Mouse (Mus musculus) testis, postnatal 10 days (tissue): ENCODE results near the gene Stra6.

ENCODE experiments used
- DNase-seq: peaks from one replicate; pipeline ENCODE4 v3.0.0; 2021; ENCODE audit warnings: low spot score

The Stra6 gene

GRCm38 (mm10) chr9:58063531-58063930 is at the start of gene Stra6:
Stra6 (plus strand) TSS chr9:58063788.
- DNase-seq = no peak

- no peak for DNase-seq
Measured at GRCm38 (mm10) chr9:58014393-58015160, 49.0 kb upstream of the Stra6 start.

DNA sequence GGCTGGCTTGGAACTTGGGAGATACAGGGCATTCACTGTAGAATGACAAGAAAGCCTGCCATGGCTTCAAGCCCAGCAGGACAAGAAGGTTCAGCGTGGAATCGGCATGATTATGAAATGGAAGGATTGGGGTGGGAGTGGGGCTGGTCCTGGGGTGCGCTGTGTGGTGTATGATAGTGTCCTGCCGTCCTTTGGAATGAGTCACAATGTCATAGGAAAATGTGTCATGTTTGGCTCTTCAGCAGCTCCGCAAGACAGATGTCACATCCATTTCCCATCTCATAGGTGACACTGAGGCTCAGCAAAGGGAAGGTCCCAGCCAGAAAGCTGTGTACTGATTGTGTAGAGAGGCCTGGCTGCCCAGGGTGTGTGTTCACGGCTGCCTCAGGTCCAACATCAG is 47.7 kb upstream of the Stra6 start:
- DNase-seq = no peak

DNA sequence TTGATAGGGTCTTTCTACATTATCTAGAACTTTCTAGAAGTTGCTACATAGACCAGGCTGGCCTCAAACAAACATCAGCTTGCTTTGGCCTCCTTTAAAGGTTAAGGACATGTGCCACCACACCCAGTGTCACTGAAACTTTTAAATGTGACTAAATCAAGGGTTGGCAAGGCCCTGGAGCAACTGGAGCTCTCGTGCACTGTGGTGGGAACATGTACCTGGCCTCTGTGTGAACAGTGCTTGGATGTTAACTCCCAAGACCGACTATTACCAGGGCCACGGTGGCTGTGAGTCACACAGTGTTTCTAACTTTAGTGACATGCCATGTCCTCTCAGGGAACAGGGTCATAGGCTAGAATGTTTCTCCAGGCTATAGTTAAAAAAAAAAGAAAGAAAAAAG is 46.6 kb upstream of the Stra6 start:
- DNase-seq = no peak

GRCm38 (mm10) chr9:58018385-58018784 is 45.2 kb upstream of the Stra6 start:
- no peak for DNase-seq

DNA sequence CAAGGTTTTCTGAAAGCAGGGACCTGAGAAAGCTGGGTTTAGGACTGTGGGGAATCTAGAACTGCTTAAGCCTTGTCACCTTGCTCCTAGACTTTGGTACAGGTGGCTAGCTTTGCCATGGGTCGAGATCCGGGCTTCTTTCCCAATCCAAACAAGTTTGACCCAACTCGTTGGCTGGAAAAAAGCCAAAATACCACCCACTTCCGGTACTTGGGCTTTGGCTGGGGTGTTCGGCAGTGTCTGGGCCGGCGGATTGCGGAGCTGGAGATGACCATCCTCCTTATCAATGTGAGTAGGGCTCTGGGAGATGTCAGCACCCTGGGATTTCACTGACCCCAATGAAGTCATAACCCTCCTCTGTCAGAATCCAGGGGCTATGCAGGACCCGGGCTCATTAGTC is 37.6 kb upstream of the Stra6 start:
- no peak for DNase-seq

DNA sequence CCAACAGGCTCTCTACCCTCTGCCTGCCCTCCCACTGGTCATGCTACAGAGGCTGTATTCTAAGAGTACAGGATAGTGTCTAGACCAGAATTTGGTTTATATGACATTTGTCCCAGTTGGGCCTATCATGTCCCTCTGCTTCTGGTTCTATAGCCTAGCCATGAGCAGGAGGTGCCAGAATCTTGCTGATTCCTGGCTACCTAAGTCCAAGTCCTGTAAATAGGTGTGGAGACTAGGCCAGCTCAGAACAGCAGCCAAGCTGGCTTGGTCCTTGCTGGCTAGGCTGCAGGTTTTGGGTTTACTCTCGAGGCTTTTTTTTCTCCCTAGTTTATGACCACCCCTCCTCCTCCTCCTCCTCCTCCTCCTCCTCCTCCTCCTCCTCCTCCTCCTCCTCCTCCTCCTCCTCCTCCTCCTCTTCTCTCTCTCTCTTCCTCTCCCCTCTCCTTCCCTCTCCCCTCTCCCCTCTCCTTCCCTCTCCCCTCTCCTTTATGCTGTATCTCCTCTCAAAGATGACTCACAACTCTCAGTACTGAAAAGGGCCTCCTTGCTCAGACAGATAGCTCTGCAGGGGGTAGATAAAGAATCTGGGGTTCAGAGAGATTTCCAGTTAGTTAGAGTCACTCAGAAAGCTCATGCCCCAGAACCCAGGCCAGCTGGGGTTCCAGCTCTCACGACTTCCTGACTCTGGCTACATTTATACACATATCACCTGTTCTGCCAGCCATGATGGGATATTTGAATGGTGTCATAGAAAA is 36.0 kb upstream of the Stra6 start:
- DNase-seq = no peak

GRCm38 (mm10) chr9:58028841-58029240 is 34.7 kb upstream of the Stra6 start:
- no peak for DNase-seq

GRCm38 (mm10) chr9:58029635-58030034 is 34.0 kb upstream of the Stra6 start:
- DNase-seq = no peak

GRCm38 (mm10) chr9:58031895-58032294 is 31.7 kb upstream of the Stra6 start:
- DNase-seq = no peak

- DNase-seq = no peak
Measured at GRCm38 (mm10) chr9:58035519-58035918, 28.1 kb upstream of the Stra6 start.

- no peak for DNase-seq
Measured at GRCm38 (mm10) chr9:58035951-58036698, 27.5 kb upstream of the Stra6 start.

DNA sequence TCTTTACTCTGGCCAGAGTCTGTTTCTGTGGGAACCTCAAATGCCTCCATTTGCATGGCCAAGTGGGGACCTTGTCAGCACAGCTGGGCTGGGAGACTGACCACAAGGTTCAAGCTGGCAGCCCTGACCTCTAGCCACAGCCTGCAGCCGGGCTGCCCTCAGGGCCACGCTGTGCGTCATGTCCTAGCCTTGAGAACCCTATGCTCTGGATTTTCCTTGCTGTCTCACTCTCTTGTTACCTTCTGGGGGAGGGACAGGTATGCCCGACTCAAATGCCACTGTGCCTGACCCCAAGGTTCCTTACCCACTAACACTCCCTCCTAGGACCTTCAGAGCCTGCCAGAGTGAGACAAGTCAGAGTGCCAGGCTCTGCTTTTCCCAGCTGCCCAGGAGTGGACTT is 26.6 kb upstream of the Stra6 start:
- no peak for DNase-seq

DNA sequence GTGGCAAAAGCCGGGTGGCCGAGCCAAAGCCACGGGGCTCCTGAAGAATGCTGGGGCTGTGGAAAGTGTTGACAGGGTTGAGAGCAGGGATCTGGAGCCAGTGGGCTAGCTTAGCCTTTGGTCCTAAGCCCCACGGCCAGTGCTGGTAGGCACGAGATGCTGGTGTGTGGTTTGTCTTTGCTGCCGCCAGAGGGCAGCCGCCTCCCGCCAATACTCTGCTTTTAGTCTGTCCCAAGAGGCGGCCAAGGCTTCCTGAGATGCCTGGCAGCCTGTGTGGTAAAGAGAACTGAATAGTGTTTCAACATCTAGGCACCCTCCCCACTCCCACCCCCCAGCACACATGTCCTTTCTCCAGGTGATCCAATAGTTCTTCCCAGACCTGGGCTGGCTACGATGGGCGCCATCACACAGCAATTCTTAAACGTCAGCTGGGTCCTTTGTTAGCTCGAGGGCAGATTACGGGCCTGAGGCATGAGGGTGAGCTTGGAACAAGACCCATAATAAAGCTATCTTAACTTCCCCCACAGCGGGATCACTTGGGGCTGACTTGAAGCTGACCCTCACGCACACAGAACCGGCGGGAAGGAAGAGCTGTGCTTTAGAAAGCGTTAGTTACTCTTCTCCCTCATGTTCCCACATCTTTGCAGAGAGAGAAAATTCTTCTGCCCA is 25.0 kb upstream of the Stra6 start:
- peak; percentile 82 for DNase-seq

DNA sequence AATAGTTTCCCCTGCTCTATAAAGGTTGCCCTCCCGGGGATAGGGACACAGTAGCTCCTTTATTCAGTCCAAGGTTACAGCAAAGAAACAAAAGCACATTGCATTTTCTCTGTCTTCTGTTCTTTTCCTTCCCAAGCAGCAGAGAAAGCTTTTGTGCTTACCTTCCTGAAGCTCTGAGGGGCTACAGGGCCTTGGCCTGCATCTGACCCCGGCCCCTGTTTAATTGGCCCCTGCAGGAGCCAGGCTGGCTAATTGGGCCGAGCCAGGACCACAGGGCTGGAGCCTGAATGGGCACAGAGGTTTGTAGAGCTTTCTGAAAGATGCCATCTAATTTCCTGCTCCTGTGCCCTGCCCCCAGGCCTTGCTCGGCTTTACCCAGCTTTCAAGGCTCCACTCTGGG is 22.6 kb upstream of the Stra6 start:
- no peak for DNase-seq

DNA sequence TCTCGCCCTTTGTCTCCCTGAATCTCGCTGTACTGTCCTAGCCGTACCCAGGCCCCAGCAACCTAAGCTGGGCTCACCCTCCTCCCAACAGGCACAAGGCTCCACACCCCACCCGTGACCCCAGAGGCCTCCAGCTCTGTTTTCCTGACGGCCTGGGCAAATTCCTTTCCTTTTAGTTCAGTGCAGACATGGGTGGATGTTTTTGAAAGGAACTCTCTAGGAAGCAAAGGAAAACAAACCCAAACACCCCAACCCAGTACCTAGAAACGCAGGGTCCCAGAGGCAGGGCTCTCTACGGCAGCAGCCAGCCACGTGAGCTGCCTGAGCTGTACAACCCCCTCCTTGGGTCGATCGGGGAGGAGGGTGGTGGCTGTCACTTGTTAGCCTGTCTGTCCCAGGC is 21.2 kb upstream of the Stra6 start:
- DNase-seq = no peak

- no peak for DNase-seq
Measured at GRCm38 (mm10) chr9:58043496-58044017, 20.0 kb upstream of the Stra6 start.

GRCm38 (mm10) chr9:58044828-58045227 is 18.8 kb upstream of the Stra6 start:
- no peak for DNase-seq

- no peak for DNase-seq
Measured at GRCm38 (mm10) chr9:58045646-58046045, 17.9 kb upstream of the Stra6 start.

DNA sequence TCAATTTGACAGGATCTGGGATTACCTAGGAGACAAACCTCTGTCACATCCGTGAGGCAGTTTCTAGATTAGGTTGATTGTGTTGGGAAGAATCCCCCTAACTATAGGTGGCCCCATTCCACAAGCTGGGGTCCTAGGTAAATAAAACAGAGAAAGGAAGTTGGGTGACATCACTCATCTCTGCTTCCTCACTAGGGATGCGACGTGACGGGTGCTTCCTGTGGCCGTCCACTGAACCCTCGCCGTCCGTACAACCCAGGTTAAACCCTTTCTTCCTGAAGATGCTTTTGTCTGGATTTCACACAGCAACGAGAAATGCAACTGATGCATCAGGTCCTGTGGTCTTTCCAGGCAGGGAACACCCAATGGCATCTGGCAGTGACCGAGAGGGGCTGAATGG is 16.5 kb upstream of the Stra6 start:
- no peak for DNase-seq

DNA sequence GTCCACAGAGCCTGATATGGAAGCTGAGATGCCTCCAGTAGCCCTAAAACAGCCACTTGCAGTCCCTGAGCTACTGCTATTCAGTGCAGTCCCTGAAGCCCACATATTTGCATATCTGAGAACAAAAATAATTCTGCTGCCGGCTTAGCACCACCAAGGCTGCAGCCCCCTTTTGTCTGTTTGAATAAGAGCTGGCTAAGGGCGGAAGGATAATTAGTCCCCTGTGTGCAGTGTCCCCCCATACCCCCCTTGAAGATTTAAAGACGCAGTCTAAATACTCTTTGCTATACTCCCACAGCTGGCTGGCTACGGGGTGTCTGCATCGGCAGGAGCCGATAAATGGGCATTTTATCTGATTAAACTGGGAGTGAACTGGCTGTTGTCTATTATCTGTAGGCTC is 15.0 kb upstream of the Stra6 start:
- DNase-seq = no peak

GRCm38 (mm10) chr9:58049186-58049585 is 14.4 kb upstream of the Stra6 start:
- no peak for DNase-seq
